Mouse (Mus musculus) central nervous system, embryonic 11.5 days (tissue): Measurements from ENCODE around the gene Pfkl. TPM values are rescaled to one million over a fixed set of nuclear protein-coding genes. Genes with fewer than 3 reads are reported as not detected.

Experiments
- polyA plus RNA-seq: library from polyadenylated mRNA; depleted of rRNA; stranded (reverse); fragments of >200 nt; gene quantifications from 2 replicates; pipeline ENCODE4 v1.2.3, GENCODE M21; 2012; rRNA removed

Pfkl gene
- polyA plus RNA-seq: 104 and 106 TPM in 2 replicates

GRCm38 (mm10) chr10:78009945-78010293, at the start of gene Pfkl:
Gene Pfkl, minus strand, starts transcription at chr10:78010083.

GRCm38 (mm10) chr10:78043406-78043836, 33.5 kb upstream of the Pfkl start, which contains the start of gene Aire:
Gene Aire, minus strand, starts transcription at chr10:78043610.

DNA sequence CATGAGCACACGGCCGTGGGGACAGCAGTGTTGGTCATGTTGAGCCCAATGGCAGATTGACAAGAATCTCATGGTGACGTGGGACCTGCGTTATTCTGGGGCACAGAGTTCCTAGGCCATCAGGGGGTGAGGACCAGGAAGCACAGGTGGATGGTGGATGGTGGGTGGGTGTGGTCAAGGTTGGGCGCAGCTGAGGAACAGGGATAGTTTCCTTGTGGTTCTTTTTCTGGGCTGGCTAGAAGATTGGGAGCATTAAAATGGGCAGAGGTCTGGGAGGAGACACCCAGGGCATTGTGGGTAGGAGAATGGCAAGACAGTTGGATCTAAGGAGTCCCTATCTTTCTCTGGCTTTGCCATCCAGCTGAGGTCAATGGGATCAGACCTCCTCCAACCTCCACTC, 31.8 kb upstream of the Pfkl start, which contains the start of gene Dnmt3l:
TSS of gene Dnmt3l (plus strand) at position 301 of the 400 bp plus-strand sequence.

GRCm38 (mm10) chr10:77978351-77979350, 31.2 kb downstream of the Pfkl start, which contains the start of gene 1810043G02Rik:
Gene 1810043G02Rik, plus strand, starts transcription at chr10:77978524.

DNA sequence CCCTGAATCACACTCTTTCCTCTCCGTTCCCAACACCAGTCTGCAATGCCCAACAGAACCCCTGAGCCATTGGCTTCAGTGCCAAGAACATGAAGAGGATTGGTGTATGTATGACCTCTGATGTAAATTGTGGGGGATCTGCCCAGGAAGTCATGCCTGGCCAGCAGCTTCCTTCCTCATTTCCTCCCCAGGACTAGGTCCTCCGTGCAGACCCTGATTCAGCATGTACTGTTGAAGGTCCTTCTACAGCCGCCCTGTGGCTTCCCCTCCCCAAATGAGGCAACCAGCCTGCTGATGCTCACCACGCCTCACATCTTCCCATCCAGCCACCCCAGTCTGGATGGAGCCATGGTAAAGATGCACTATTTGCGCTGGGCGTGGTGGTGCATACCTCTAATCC, 39.4 kb downstream of the Pfkl start, which contains the start of gene Trpm2:
TSS of gene Trpm2 (minus strand) at position 83 of the 400 bp plus-strand sequence.

Other genes starting within 250 kb of the Pfkl start
- gene Gm3238, start 238.8 kb downstream of the Pfkl start, polyA plus RNA-seq: not detected in 2 replicates
- not detected in 2 replicates for gene Gm7138, start 233.1 kb downstream of the Pfkl start, polyA plus RNA-seq
- not detected in 2 replicates for gene Gm3250, start 227.5 kb downstream of the Pfkl start, polyA plus RNA-seq
- not detected in 2 replicates for gene Gm7137, start 221.9 kb downstream of the Pfkl start, polyA plus RNA-seq
- not detected in 2 replicates for gene Gm9639, start 215.0 kb downstream of the Pfkl start, polyA plus RNA-seq
- gene Gm19668, start 210.9 kb downstream of the Pfkl start, polyA plus RNA-seq: not detected in 2 replicates
- 0.08 TPM in 1 of 2 replicates, not detected in the other for gene Gm9507, start 198.2 kb downstream of the Pfkl start, polyA plus RNA-seq
- not detected in 2 replicates for gene Gm2696, start 195.4 kb downstream of the Pfkl start, polyA plus RNA-seq
- gene Krtap10-4, start 183.0 kb downstream of the Pfkl start, polyA plus RNA-seq: not detected in 2 replicates
- not detected in 2 replicates for gene Krtap10-10, start 174.1 kb downstream of the Pfkl start, polyA plus RNA-seq
- gene Gm36176, start 163.3 kb downstream of the Pfkl start, polyA plus RNA-seq: not detected in 2 replicates
- gene Gm10318, start 157.2 kb downstream of the Pfkl start, polyA plus RNA-seq: 0.06 TPM in 1 of 2 replicates, not detected in the other
- gene Gm3285, start 148.1 kb downstream of the Pfkl start, polyA plus RNA-seq: not detected in 2 replicates
- 2.4 and 3.4 TPM in 2 replicates for gene Lrrc3, start 107.5 kb downstream of the Pfkl start, polyA plus RNA-seq
- 0.83 and 1.2 TPM in 2 replicates for gene Trpm2, start 39.5 kb downstream of the Pfkl start, polyA plus RNA-seq
- gene 1810043G02Rik, start 31.6 kb downstream of the Pfkl start, polyA plus RNA-seq: 38.5 and 61.8 TPM in 2 replicates
- gene Dnmt3l, start 31.9 kb upstream of the Pfkl start, polyA plus RNA-seq: 0.02 TPM in 1 of 2 replicates, not detected in the other
- gene Aire, start 33.5 kb upstream of the Pfkl start, polyA plus RNA-seq: 1.1 and 1.2 TPM in 2 replicates
- gene Icosl, start 59.2 kb upstream of the Pfkl start, polyA plus RNA-seq: 1.8 and 3.1 TPM in 2 replicates
- gene D10Jhu81e, start 159.7 kb upstream of the Pfkl start, polyA plus RNA-seq: 64.2 and 80.7 TPM in 2 replicates
- 16.5 and 17.5 TPM in 2 replicates for gene Pwp2, start 175.1 kb upstream of the Pfkl start, polyA plus RNA-seq
- gene Trappc10, start 234.6 kb upstream of the Pfkl start, polyA plus RNA-seq: 26.1 and 35.5 TPM in 2 replicates